Mouse (Mus musculus): ENCODE measurements around the gene Ptpn21.

The Ptpn21 gene

DNA sequence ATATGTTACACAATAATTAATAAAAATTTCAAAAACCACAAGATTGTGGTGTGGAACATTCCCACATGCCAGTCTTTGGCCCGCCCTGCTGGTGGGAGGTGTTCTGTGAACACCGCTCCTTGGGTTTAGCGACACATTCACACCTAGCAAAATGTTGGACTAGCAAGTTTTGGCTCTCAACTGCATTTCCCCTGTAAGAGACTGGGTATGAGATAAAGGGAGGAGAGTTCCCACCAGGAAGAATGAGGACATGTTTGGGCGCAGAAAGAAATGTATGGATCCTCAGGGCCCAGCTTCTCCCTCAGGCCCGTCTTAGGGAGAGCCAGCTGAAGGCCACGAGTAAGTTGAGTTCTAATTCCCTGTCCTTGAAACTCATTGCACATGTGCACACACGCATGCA is 74.6 kb downstream of the Ptpn21 start:
- DNase-seq (ENCODE audit: low spot score in 2 of 2): no peak

DNA sequence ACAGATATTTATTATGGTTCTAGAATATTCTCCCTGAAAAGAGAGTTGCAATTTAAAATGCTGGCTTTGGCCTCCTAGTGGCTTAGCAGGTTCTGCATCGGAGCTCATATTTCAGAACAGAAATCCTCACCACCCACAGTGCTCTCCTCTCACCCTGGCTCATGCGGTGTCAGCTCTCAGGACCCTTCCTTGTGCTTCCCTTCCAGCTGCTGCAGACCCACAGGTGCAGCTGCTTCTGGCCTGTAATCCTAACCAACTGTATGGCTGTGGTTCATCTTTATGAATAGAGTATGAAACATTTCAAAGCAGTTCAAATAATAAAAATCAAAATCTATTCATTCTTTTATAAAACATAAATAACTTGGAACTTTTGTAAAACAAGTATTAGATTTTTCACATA is 80.3 kb downstream of the Ptpn21 start:
- no peak for DNase-seq (ENCODE audit: low spot score in 2 of 2)

DNA sequence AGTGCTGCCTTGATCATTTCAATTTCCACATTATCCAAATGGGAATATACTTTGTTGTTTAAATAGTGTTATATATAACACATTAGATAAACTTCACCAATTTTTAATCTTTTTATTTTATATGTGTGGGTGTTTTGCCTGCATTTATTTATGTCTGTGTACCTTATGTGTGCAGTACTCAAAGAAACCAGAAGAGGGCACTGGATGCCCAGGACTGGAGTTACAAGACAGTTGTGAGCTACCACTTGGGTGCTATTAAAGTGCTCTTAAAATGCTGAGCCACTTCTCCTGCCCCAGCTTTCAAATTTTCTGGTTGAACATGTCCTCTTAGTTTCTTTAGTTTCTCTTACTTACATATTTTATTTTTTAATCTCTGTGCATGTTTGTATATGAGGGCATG is 92.4 kb downstream of the Ptpn21 start:
- no peak for DNase-seq (ENCODE audit: low spot score in 2 of 2)

DNA sequence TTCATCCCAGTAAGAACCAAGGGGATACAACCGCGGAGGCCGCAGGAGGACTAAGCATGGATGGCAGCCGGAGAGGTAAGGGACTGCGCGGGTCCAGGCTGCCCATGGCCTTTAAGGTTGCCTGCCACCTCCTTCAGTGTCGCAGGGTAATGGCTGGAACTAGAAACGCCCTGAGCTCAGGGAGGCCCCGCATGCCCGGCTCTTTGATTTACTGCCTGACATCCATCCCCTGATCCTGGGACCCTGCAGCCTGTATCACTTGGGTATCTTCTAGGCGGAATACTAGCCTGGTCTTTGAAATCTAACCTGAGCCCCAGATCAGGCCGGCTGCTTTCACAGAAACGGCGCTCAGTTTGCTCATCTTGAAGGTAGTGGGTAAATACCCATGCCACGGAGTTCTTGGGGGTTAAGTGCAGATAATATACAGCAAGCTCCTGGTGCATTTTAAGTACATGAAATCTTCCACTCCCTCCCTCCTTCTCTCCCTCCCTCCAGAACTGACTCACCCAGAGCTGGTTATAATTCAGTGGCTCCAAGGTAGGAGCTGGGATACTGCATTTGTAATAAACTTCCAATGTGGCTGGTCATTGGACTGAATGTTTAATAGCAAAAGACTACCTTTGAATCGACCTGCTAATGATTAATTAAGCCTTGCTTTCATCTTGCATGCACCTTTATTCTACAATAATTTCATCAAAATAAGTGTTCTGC is 108.8 kb downstream of the Ptpn21 start:
- DNase-seq (ENCODE audit: low spot score in 2 of 2): no peak

DNA sequence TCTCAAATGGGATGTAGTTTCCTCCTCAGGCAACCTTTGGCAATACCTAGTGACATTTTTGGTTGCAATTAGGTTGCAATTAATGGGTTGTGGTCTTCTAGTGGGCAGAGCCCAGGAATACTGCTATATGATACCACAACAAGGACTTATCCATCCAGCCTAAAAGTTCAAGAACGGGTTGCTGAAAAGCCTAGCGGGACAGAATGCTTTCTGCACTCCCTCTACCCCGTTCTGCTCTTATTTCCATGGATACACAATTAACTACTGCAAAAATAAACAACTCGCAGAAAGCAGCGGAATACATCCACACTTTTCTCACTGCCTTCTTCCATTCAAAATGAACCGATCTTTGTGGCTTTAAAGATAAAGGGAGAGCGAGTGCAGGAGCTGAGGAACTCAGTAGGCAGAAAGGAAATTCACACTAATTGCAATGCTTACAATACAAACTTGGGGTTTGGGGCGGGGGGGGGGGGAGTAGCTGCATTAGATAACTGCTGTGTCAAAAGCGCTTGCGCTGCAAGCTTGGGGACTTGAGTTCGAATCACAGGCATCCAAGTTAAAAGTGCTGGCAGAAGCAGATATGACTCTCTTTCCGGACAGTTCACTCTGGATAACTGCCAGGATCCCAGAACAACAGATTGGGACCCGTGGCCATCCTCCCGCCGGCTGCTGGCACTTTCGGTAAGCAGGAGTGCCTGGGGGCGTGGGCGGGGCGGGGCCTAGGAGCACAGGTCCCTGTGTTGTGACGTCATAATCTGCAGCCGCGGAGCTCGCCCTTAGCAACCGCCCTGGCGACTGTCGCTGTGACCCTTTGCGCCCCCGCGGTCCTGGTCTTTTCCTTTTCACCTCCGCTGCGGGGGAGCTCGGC is 109.6 kb downstream of the Ptpn21 start, which contains the start of gene Spata7:
Gene Spata7 (plus strand): TSS at position 766 of the 868 bp plus-strand sequence.
- DNase-seq (ENCODE audit: low spot score in 2 of 2): peak; percentile 69 to 79

All from natural killer cell, adult 2 months (primary cell).